Mouse (Mus musculus): ENCODE data around the gene Defb19.

Gene Defb19

GRCm38 (mm10) chr2:152586926-152587560, 6.9 kb upstream of the Defb19 start:
- no peak for DNase-seq (ENCODE audit: low spot score in 2 of 2)

DNA sequence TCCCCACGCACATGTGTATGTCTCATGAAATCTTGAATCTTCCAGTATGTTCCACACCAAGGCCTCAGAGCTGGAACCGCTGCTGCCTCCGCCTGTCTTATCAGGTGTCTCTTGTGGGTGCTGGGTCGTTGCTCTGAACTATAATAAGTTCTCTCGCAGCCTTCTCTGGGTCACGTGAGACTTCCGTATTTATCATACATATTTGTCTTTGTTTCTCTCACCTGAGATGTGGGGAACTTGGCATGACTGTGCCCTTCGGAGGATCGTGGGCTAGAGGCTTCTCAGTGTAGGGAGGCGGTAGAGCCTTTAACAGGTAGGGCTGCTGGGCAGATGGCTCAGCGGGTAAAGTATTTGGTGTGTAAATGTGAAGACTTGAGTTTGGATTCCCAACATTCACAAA, 500 bp upstream of the Defb19 start:
- DNase-seq (ENCODE audit: low spot score in 2 of 2), result no peak

GRCm38 (mm10) chr2:152573484-152573883, 6.6 kb downstream of the Defb19 start:
- no peak for DNase-seq (ENCODE audit: low spot score in 2 of 2)

- DNase-seq (ENCODE audit: low spot score in 2 of 2), result no peak
Measured at GRCm38 (mm10) chr2:152572114-152572794, 7.9 kb downstream of the Defb19 start, which contains the start of gene Defb21. Gene Defb21 (plus strand): TSS chr2:152572744.

DNA sequence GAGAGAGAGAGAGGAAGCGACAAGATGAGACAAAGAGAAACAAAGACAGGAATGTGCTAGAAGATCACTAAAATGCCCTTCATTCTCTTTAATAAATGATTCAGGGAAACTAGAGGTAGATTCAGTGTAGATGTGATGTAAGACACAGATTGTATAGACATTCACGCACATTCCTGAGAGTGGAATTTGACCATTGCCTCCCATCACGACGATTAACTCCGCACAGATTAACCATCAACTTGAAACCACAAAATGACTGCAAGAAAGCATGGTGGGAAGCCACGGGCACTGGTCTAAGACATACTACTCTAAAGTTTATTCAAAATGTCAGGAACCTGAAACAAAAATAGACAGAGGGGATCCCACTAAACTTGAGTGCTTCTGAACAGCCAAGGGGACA, 9.8 kb downstream of the Defb19 start:
- no peak for DNase-seq (ENCODE audit: low spot score in 2 of 2)

GRCm38 (mm10) chr2:152569881-152570280, 10.2 kb downstream of the Defb19 start:
- no peak for DNase-seq (ENCODE audit: low spot score in 2 of 2)

DNA sequence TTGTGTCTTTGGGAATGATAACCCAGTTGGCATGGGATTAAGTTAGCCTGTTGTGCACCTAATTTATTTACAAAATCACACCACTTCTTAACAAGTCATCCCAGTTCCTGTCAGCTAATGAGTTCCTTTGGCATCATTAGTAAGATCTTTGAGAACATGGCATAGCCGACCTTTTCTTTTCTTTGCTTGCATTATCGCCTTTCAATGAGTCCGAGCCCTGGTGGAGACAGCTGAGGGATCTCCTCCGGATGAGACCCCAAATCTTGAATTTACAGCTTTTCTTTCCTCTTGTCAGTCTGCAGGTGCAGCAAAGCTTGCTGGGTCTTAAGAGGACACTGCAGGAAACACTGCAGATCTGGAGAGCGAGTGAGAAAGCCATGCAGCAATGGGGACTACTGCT, 11.1 kb downstream of the Defb19 start, which contains the start of gene Gm17416:
TSS of gene Gm17416 (plus strand) at position 301 of the 400 bp plus-strand sequence.
- DNase-seq (ENCODE audit: low spot score in 2 of 2), result no peak

DNA sequence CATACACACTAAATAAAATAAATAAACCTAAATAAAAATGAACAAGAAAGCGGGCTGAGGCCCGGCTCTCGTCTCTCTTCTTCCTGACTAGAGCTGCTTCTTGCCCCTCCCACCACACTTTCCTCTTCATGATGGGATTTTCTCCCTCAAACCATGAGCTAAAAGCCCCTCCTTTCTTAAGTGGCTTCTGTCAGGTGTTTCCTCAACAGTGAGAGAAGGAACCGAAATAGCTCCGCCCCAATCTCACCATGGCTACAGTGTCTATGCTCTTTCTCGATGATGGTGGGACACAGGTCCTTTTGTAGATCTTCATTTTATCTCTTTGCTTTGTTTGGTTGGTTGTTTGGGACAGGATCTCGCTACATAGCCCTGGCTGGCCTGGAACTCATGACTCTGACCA, 23.5 kb downstream of the Defb19 start:
- DNase-seq (ENCODE audit: low spot score in 2 of 2), result no peak

DNA sequence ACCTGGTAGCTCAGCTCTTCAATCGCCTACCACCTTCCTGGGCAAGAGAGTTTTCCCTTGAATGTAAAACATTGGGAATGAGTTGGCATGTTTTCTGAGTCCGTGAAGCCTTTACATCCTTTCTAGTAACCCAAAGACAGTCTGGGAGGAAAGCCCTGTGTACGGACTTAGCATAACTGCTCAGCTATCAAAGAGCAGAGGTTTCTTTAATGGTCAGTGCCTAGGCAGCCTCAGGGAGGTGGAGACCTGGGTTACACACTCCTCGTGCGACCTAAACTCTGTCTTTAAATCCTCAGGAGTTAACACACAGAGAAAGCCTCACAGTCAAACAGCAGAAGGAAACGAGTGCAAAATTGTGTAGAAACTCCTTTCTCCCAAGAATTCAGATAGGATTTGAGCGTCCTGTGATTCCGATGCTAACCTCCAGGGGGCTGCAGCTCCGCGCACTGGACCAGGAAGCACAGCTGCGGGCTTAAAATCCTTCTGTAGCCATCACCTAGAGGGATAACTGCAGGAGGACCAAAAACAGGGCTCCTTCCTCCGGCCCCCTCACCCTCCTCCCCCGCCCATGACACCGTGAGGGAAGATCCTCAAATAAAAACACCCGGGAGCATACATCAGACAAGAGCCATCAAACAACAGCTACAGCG, 26.2 kb downstream of the Defb19 start:
- DNase-seq (ENCODE audit: low spot score in 2 of 2), result no peak

DNA sequence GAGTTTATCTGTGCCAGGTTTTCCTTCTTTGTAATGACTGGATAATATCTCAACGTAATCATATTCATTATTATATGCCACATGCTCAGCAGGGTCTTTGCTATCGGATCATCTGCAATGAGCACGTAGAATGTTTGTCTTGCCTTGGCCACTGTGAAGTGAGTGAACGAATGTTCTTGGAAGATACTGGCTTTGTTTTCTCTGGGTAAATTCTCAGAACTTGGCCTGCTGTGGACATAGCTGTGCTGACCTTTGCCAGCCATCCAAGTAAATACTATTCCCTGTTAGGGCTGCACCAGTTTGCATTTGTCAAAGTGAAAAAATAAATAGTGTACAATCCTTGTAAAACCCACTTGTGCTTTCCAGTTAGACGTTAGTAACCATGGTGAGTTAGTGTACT, 32.0 kb downstream of the Defb19 start:
- DNase-seq (ENCODE audit: low spot score in 2 of 2), result no peak

GRCm38 (mm10) chr2:152544691-152545090, 35.4 kb downstream of the Defb19 start:
- no peak for DNase-seq (ENCODE audit: low spot score in 2 of 2)

DNA sequence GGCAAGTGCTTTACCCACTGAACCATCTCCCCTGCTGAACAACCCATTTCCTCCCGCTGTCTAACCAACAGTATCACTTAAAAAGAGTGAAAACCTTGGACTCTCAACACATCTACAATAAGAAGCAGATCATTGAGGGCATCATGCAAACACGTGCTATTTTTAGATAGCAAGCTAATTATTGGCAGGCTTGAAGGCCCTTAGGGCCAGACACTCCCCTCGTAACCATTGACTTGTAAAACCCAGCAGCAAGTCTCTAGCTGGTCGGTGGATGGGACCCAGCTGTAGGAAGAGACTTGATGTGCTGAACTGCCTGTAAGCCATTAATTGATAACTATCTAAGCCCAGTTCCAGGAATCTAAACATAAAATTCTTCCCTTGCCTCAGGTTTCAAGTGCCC, 36.6 kb downstream of the Defb19 start:
- DNase-seq (ENCODE audit: low spot score in 2 of 2), result no peak

DNA sequence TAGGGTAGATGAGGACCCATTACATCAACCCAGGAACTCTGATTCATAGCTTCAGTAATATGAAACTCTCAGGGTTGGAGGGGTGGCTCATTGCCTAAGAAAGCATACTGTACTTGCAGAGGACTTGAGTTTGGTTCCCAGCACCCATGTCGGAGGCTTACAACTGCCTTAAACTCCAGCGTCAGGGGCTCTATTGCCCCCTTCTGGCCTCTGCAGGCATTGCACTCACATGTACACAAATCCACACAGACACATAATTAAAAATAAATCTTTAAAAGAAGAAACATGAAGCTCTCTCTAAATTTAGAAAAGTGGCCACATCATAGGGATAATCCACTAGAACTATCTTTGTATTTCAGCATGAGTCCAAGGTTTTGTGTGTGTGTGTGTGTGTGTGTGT, 37.2 kb downstream of the Defb19 start:
- no peak for DNase-seq (ENCODE audit: low spot score in 2 of 2)

DNA sequence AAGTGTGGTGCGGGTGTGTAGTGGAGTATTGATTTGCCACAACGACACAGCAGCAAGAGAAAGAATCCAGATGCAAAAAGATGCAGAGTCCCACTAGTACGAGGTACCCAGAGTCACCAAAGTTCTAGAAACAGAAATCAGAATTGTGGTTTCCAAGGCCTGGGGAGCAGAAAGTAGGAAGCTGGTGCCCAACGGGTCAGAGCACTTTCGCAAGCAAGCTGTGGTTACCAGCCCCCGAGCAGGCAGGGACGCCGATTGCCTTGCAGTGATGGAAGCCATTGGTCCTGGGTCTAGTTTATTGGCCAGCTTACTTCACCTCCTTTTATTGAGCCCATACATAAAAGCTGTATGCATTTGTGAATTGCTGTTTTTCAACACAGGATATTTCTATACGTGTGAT, 38.1 kb downstream of the Defb19 start:
- DNase-seq (ENCODE audit: low spot score in 2 of 2), result no peak

DNA sequence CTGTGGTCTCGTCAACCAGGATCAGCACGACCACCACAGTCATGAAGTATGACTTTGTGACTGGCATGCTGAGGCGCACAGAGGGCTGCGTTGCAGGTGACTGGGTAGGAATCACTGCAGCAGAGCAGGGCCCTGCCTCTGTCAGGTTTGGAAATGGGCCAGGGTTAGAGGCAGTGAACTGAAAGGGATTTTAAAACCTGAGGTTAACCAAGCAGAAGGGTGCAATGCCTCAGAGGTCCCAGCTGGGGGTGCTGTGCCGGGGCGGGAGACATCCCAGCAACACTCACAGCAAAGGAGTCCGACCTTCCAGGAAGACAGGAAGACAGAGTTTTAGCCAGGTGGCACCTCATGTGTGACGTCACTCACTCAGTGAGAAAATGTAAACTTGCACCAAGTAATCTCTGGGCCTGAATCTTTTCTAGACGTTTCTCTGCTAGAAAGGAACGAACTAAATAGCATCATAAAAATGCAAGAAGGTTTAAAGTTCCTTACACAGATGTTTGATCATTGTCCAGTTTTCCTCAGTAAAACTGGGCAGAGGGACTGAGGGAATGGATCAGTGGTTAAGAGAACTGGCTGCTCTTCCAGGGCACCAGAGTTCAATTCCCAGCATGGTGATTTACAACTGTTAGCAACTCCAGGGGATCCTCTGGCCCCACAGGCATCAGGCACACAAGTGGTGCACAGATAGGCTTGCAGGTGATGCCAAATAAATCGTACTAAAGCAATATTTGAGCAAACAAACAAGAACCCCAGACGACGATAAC, 40.0 kb downstream of the Defb19 start, which contains the start of gene Defb29:
TSS of gene Defb29 (minus strand) at position 155 of the 767 bp plus-strand sequence.
- no peak for DNase-seq (ENCODE audit: low spot score in 2 of 2)

All from spleen, postnatal 36 days (tissue).